Mouse (Mus musculus) megakaryocyte-erythroid progenitor cell, adult 5-6 weeks (primary cell): ENCODE measurements around the gene Olfr800. TPM values are rescaled to one million over a fixed set of nuclear protein-coding genes. Genes with fewer than 3 reads are reported as not detected.

Experiments used
- ATAC-seq: replicated peaks from 2 replicates; pipeline ENCODE4 v1.8.0; 2016; ENCODE audit warnings: mild to moderate bottlenecking, inconsistent platforms; ENCODE audit not compliant: severe bottlenecking, poor library complexity, low FRiP score, low TSS enrichment
- total RNA-seq, 2 experiments: library from RNA; stranded (forward) in 1 of 2; stranded (reverse) in 1 of 2; fragments of 200-1000, 215-1000 nt in 1 of 2; fragments of >200 nt in 1 of 2; fragmentation: Nextera tagmentation in 1 of 2; gene quantifications; 2 replicates each; pipeline ENCODE4 v1.2.3; 2014 to 2017

Gene Olfr800
- total RNA-seq (2014; fragmentation: Nextera tagmentation) (not detected in 2 replicates), total RNA-seq (2017) (not detected in 2 replicates)

DNA sequence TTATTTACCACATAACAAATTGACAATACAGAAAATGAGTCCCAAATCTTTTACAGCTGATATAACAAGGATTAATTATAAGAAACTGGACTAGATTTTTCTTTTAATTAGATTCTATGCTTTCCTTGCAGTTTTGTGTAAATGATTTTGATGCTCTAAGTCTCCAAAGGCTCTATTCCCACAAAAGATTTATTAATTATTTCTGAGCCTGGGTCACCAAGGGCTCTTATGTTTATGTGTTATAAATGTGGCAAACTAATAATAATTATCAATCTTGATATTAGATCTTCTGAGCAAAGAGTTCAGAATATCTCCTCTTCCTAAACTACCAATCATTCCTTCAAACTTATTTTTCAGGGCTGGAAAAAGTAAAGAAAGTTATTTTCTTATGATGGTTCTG, at the start of gene Olfr800:
Gene Olfr800, plus strand, starts transcription at position 301 of the 400 bp plus-strand sequence.
- ATAC-seq: no peak

DNA sequence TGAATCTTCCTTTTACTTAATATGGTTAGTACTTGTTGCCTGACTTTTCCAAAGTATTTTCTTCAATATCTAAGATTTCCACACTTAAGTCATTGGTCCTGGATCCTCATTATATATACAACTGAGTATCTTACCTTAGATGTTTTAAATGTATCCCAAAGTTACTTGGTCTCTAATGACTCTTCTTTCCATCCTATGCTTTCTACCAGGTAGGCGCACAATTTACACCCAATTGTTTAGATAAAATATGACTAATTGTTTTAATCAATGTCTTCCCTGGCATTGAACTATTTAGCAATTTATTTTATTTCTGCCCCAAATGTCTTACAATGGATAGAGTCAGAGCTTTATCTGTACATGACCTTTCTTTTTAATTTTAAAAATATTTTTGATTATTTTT, 45.0 kb upstream of the Olfr800 start, which contains the start of gene Olfr796:
Gene Olfr796, minus strand, starts transcription at position 101 of the 400 bp plus-strand sequence.
- no peak for ATAC-seq

DNA sequence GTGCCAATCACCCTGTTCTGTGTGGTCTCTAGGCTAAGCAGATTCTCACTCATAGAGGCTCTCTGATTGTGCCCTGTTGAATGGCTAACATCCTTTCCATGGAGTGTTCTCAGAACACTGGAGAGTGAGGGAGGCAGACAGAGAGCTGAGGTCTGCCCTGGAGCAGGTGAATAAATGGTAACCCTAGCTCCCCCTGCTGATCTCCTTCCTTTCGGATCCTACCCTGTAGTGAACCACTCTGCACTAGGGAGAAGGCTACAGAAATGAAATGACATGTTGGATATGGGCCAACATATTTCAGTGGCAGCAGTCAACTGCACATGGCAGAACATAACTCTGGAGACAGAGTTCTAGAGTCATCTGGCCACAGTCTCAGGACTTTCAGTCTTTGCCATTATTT, 35.8 kb upstream of the Olfr800 start:
- ATAC-seq: no peak

DNA sequence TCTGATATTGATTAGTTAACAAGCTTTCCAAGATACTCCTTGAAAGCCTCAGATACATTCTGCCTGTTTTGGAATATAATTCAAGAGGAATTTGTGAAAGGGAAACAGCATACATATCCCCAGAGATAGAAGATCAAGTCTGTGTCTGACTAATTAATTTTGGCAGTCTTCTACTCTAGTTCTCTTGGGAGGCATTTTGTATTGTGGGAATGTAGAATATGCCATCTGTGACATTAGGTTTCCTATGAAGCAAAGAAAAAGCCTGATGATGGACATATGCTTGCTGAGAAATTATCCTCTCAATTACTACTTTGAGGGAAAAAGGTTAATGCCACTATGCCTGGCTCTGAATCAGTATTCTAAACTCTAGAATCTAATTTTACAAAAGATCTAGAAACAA, 34.2 kb upstream of the Olfr800 start:
- no peak for ATAC-seq

DNA sequence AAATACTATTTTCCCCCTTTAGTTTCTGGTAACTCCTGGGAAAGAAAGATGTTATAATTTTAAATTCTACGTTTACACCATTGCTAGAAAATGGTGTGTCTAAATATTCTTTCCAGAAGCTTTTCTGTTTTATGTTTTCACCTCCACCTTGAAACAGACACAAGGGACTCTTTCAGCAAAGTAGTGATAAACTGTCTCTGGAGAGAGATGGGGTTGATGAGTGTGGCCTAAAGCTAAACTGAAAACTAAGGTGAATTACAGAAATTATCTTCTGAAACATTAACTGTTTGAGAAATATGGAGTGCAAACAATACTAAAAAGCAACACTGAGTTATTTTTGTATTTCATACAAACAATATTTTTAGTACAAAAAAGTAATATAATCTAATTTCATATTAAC, 29.7 kb upstream of the Olfr800 start, which contains the start of gene Olfr798:
Gene Olfr798, minus strand, starts transcription at position 101 of the 400 bp plus-strand sequence.
- ATAC-seq: no peak

DNA sequence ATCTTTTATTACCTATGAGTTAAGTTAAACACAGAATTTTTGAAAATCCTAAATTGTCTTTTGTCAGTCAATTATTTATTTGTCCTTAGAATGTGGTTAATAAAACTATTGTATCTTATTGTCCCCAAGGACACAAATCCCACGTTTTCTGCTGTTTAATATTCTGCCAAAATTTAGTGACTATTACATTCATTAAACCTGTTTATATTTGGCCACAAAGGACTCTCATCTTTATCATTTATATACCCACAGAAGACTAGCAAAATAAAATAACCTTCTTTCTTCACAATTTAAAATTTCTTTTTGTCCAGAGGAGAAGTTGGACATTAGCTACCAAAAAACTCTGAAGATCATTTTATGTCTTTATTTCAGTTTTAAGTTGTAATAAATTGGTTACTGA, 20.3 kb upstream of the Olfr800 start, which contains the start of gene Olfr799:
Gene Olfr799, plus strand, starts transcription at position 301 of the 400 bp plus-strand sequence.
- no peak for ATAC-seq

DNA sequence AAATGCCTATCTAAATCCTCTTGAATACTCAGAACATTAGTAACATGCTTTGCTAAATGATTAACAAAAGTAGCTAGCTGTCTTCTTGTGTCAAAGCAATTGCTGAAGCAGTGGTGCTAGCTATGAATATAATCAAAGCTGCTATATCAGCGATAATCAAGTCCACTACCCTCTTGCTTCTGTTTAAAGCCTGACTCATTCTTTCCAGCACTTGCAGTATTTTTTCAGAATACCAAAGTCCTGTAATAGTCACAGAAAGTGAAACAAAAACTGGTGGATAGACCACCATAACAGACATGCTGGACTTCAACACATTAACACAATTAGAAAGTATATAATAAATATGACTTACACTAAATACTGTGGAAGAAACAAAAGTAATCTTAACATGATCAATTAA, 5.7 kb upstream of the Olfr800 start:
- no peak for ATAC-seq

DNA sequence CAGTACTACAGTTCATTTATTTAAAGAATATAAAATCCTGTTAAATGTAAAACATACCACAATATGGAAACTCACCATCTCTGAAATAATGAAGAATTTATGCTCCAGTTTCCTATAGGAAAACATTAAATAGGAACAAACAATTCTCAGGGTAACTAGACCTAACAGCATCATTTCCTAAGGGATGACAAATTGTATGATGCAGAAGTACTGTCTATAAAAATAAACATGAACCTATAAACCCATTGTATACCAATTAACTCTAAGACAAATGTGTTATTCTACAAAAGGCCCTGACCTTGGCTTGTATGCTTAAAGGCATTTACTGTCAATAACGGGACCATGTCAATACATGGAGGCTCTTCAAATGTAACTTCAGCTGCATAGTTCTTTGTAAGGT, 16.3 kb downstream of the Olfr800 start, which contains the start of gene Olfr801:
Gene Olfr801, minus strand, starts transcription at position 101 of the 400 bp plus-strand sequence.
- no peak for ATAC-seq

DNA sequence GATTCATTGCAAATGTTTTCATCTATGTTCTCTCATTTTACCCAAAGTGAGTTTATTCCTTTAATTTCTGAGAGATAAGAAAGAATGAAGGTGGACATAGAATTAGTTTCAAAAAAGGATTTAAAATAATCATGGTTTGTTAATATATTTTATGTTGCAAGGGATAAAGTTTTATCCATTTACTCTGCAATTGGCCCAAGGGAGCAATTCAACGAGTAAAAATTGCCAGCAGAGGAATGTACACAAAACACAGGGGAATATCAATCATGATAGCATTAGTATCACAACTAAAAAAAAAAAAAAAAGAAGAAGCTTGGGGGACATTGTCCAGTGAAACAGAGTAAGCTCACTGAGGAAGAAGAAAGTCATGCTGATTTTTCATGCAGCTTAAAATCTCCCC, 30.6 kb downstream of the Olfr800 start, which contains the start of gene Olfr802:
Gene Olfr802, minus strand, starts transcription at position 101 of the 400 bp plus-strand sequence.
- no peak for ATAC-seq

DNA sequence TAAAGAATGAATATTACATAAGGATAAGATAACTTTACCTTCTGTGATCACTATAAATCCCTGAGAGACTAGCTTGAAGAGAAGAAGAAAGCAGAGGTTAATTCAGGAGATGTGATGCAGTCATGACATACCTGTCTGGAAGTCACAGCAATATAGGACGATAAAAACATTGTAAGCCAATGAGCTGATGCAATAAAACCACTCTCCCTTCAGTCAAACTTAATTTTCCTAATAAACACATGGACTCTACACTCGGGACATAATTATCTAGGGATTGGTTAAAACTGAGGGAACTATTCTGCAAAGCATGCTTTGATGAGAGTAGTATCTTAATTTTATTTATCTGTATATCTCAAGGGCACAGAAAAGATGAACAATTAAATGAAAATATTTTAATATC, 36.7 kb downstream of the Olfr800 start, which contains the start of gene Olfr803:
Gene Olfr803, minus strand, starts transcription at position 101 of the 400 bp plus-strand sequence.
- ATAC-seq: no peak

DNA sequence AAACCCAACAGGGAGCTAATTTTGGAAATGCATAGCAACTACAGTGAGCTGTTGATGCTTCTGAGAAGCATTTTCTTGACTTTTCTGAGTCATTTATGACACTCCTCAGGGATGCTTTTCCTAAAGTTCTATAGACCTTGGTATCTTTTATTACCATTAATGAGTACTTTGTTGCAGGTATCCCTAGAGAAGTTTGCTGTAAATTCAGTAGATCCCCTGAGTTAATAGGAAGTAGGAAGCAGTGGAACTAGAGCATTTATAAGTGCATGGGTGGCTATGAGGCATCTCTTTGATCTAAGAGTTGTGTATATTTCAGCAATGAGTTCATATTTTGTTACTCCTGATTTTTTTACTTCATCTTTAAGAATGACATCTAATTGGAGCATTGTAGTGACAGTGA, 45.4 kb downstream of the Olfr800 start, which contains the start of gene Olfr804:
Gene Olfr804, plus strand, starts transcription at position 301 of the 400 bp plus-strand sequence.
- no peak for ATAC-seq

Other genes starting within 250 kb of the Olfr800 start
- gene Olfr786, start 230.4 kb upstream of the Olfr800 start, total RNA-seq (2014; fragmentation: Nextera tagmentation): not detected in 2 replicates
- gene Olfr786, start 230.4 kb upstream of the Olfr800 start, total RNA-seq (2017): not detected in 2 replicates
- not detected in 2 replicates for gene Olfr787, start 195.8 kb upstream of the Olfr800 start, total RNA-seq (2014; fragmentation: Nextera tagmentation)
- not detected in 2 replicates for gene Olfr787, start 195.8 kb upstream of the Olfr800 start, total RNA-seq (2017)
- not detected in 2 replicates for gene Olfr788, start 186.7 kb upstream of the Olfr800 start, total RNA-seq (2014; fragmentation: Nextera tagmentation)
- not detected in 2 replicates for gene Olfr788, start 186.7 kb upstream of the Olfr800 start, total RNA-seq (2017)
- gene Olfr789, start 172.9 kb upstream of the Olfr800 start, total RNA-seq (2014; fragmentation: Nextera tagmentation): not detected in 2 replicates
- gene Olfr789, start 172.9 kb upstream of the Olfr800 start, total RNA-seq (2017): not detected in 2 replicates
- gene Olfr790, start 159.2 kb upstream of the Olfr800 start, total RNA-seq (2014; fragmentation: Nextera tagmentation): not detected in 2 replicates
- gene Olfr790, start 159.2 kb upstream of the Olfr800 start, total RNA-seq (2017): not detected in 2 replicates
- not detected in 2 replicates for gene Olfr791, start 135.9 kb upstream of the Olfr800 start, total RNA-seq (2014; fragmentation: Nextera tagmentation)
- not detected in 2 replicates for gene Olfr791, start 135.9 kb upstream of the Olfr800 start, total RNA-seq (2017)
- gene Olfr792, start 118.5 kb upstream of the Olfr800 start, total RNA-seq (2014; fragmentation: Nextera tagmentation): not detected in 2 replicates
- not detected in 2 replicates for gene Olfr792, start 118.5 kb upstream of the Olfr800 start, total RNA-seq (2017)
- not detected in 2 replicates for gene Olfr794, start 90.0 kb upstream of the Olfr800 start, total RNA-seq (2014; fragmentation: Nextera tagmentation)
- gene Olfr794, start 90.0 kb upstream of the Olfr800 start, total RNA-seq (2017): not detected in 2 replicates
- not detected in 2 replicates for gene Olfr796, start 45.1 kb upstream of the Olfr800 start, total RNA-seq (2014; fragmentation: Nextera tagmentation)
- not detected in 2 replicates for gene Olfr796, start 45.1 kb upstream of the Olfr800 start, total RNA-seq (2017)
- gene Olfr798, start 29.8 kb upstream of the Olfr800 start, total RNA-seq (2014; fragmentation: Nextera tagmentation): not detected in 2 replicates
- not detected in 2 replicates for gene Olfr798, start 29.8 kb upstream of the Olfr800 start, total RNA-seq (2017)
- gene Olfr799, start 20.2 kb upstream of the Olfr800 start, total RNA-seq (2014; fragmentation: Nextera tagmentation): not detected in 2 replicates
- gene Olfr799, start 20.2 kb upstream of the Olfr800 start, total RNA-seq (2017): not detected in 2 replicates
- not detected in 2 replicates for gene Olfr801, start 16.2 kb downstream of the Olfr800 start, total RNA-seq (2014; fragmentation: Nextera tagmentation)
- gene Olfr801, start 16.2 kb downstream of the Olfr800 start, total RNA-seq (2017): not detected in 2 replicates
- gene Olfr802, start 30.5 kb downstream of the Olfr800 start, total RNA-seq (2014; fragmentation: Nextera tagmentation): not detected in 2 replicates
- gene Olfr802, start 30.5 kb downstream of the Olfr800 start, total RNA-seq (2017): not detected in 2 replicates
- gene Olfr803, start 36.6 kb downstream of the Olfr800 start, total RNA-seq (2014; fragmentation: Nextera tagmentation): not detected in 2 replicates
- not detected in 2 replicates for gene Olfr803, start 36.6 kb downstream of the Olfr800 start, total RNA-seq (2017)
- gene Olfr804, start 45.5 kb downstream of the Olfr800 start, total RNA-seq (2014; fragmentation: Nextera tagmentation): not detected in 2 replicates
- not detected in 2 replicates for gene Olfr804, start 45.5 kb downstream of the Olfr800 start, total RNA-seq (2017)
- gene Olfr805, start 71.7 kb downstream of the Olfr800 start, total RNA-seq (2014; fragmentation: Nextera tagmentation): not detected in 2 replicates
- not detected in 2 replicates for gene Olfr805, start 71.7 kb downstream of the Olfr800 start, total RNA-seq (2017)
- gene Olfr806, start 84.2 kb downstream of the Olfr800 start, total RNA-seq (2014; fragmentation: Nextera tagmentation): not detected in 2 replicates
- not detected in 2 replicates for gene Olfr806, start 84.2 kb downstream of the Olfr800 start, total RNA-seq (2017)
- gene Olfr807, start 100.1 kb downstream of the Olfr800 start, total RNA-seq (2014; fragmentation: Nextera tagmentation): not detected in 2 replicates
- not detected in 2 replicates for gene Olfr807, start 100.1 kb downstream of the Olfr800 start, total RNA-seq (2017)
- 0.12 TPM in 1 of 2 replicates, not detected in the other for gene Olfr808, start 107.8 kb downstream of the Olfr800 start, total RNA-seq (2014; fragmentation: Nextera tagmentation)
- not detected in 2 replicates for gene Olfr808, start 107.8 kb downstream of the Olfr800 start, total RNA-seq (2017)
- not detected in 2 replicates for gene Olfr809, start 116.9 kb downstream of the Olfr800 start, total RNA-seq (2014; fragmentation: Nextera tagmentation)
- gene Olfr809, start 116.9 kb downstream of the Olfr800 start, total RNA-seq (2017): not detected in 2 replicates
- gene Olfr810, start 137.2 kb downstream of the Olfr800 start, total RNA-seq (2014; fragmentation: Nextera tagmentation): not detected in 2 replicates
- gene Olfr810, start 137.2 kb downstream of the Olfr800 start, total RNA-seq (2017): not detected in 2 replicates
- not detected in 2 replicates for gene Olfr811, start 146.7 kb downstream of the Olfr800 start, total RNA-seq (2014; fragmentation: Nextera tagmentation)
- not detected in 2 replicates for gene Olfr811, start 146.7 kb downstream of the Olfr800 start, total RNA-seq (2017)
- gene Olfr812, start 188.4 kb downstream of the Olfr800 start, total RNA-seq (2014; fragmentation: Nextera tagmentation): not detected in 2 replicates
- not detected in 2 replicates for gene Olfr812, start 188.4 kb downstream of the Olfr800 start, total RNA-seq (2017)
- gene Olfr813, start 197.7 kb downstream of the Olfr800 start, total RNA-seq (2014; fragmentation: Nextera tagmentation): not detected in 2 replicates
- not detected in 2 replicates for gene Olfr813, start 197.7 kb downstream of the Olfr800 start, total RNA-seq (2017)
- not detected in 2 replicates for gene Olfr814, start 222.2 kb downstream of the Olfr800 start, total RNA-seq (2014; fragmentation: Nextera tagmentation)
- not detected in 2 replicates for gene Olfr814, start 222.2 kb downstream of the Olfr800 start, total RNA-seq (2017)
- gene Olfr815, start 248.2 kb downstream of the Olfr800 start, total RNA-seq (2014; fragmentation: Nextera tagmentation): not detected in 2 replicates
- not detected in 2 replicates for gene Olfr815, start 248.2 kb downstream of the Olfr800 start, total RNA-seq (2017)